Mouse (Mus musculus) embryonic fibroblast, embryonic 13.5 days (primary cell): Measurements from ENCODE around the gene Fam207a.

Experiments
- CTCF ChIP-seq: IDR thresholded peaks from 2 replicates; pipeline ENCODE4 v1.5.1; 2011; ENCODE audit warnings: mild to moderate bottlenecking, control low read depth, low read length, moderate library complexity, borderline replicate concordance; ENCODE audit not compliant: insufficient read depth
- POLR2A ChIP-seq: IDR thresholded peaks from 2 replicates; pipeline ENCODE4 v1.6.1; 2011; ENCODE audit warnings: low read depth, mild to moderate bottlenecking, control low read depth, low read length, moderate library complexity

- TF ChIP-seq CTCF, result no peak
- TF ChIP-seq POLR2A, result no peak
Observed at GRCm38 (mm10) chr10:77485786-77486185, 29.8 kb downstream of the Fam207a start.
